In the genomic region with DNA sequence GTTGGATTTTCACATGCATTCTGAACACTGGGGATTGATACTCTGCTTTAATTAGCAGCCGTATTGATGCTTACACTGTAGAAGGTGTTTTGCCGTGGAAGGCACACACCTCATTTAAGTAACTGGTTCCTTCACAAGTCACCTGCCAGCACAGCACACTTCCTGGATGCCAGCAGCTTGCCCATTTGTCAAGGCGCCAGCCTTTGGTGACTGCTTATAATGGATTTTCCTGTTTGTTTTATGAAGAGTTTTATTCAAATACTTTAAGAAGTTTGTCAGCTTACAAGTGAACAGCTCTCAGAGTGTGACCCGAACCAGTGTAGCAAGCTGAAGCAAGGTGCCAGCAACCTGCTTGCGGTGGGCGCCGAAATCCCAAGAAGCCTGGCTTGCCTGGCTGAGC, we compare ENCODE assay signal across 23 mouse cellular contexts.
A peak's percentile ranks its signal among the peaks of the same experiment; 100 is the strongest.
DNase-seq lines count a peak whose midpoint lies in the region; ATAC-seq and TF ChIP-seq lines count a peak whose summit lies in the region.
"Had no signal": no experiment of that assay in that cellular context is flagged by ENCODE, and none has a peak within 500 bp of the region (broad histone marks: within the 10 kb centered on the region; RNA-seq: fewer than 3 reads in every experiment).

No protein-coding gene starts in this region.

- H3K27ac ChIP-seq in forebrain, embryonic 14.5 days (ENCODE audit: low read depth, low read length): no peak overlapping the region
- no peak overlapping the region for H3K27ac ChIP-seq in forebrain, embryonic 13.5 days
- no peak overlapping the region for H3K27ac ChIP-seq in kidney, embryonic 16.5 days (ENCODE audit: low read length)
- H3K27ac ChIP-seq in lung, postnatal 0 days (ENCODE audit: low read length): no peak overlapping the region
- H3K27ac ChIP-seq: forebrain, embryonic 15.5 days; gastrocnemius, adult 2 months; heart, embryonic 13.5 days; hindbrain, embryonic 14.5 days; limb, embryonic 13.5 days; stomach, postnatal 0 days had no signal

- no peak overlapping the region for H3K4me2 ChIP-seq in forebrain, embryonic 14.5 days (ENCODE audit: low read length)
- H3K4me2 ChIP-seq in forebrain, embryonic 13.5 days: no peak overlapping the region
- no peak overlapping the region for H3K4me2 ChIP-seq in kidney, embryonic 16.5 days (replicated peaks; ENCODE audit: low read depth, low read length)
- H3K4me2 ChIP-seq in lung, postnatal 0 days (replicated peaks; ENCODE audit: low read depth, low read length): no peak overlapping the region
- H3K4me2 ChIP-seq: forebrain, embryonic 15.5 days; heart, embryonic 13.5 days; hindbrain, embryonic 14.5 days; limb, embryonic 13.5 days; liver, embryonic 11.5 days had no signal

- H3K9me3 ChIP-seq in forebrain, embryonic 14.5 days (replicated peaks; ENCODE audit: control insufficient read depth, low read length): no peaks in the 10 kb centered on the region
- no peaks in the 10 kb centered on the region for H3K9me3 ChIP-seq in forebrain, embryonic 13.5 days (replicated peaks)
- no peaks in the 10 kb centered on the region for H3K9me3 ChIP-seq in kidney, embryonic 16.5 days (ENCODE audit: low read length)
- H3K9me3 ChIP-seq in lung, postnatal 0 days (ENCODE audit: low read length): no peaks in the 10 kb centered on the region
- H3K9me3 ChIP-seq: forebrain, embryonic 15.5 days; heart, embryonic 13.5 days; limb, embryonic 13.5 days had no signal

- no peaks in the 10 kb centered on the region for H3K27me3 ChIP-seq in forebrain, embryonic 14.5 days (replicated peaks; ENCODE audit: control insufficient read depth, insufficient read depth, low read length)
- no peaks in the 10 kb centered on the region for H3K27me3 ChIP-seq in forebrain, embryonic 13.5 days
- no peaks in the 10 kb centered on the region for H3K27me3 ChIP-seq in kidney, embryonic 16.5 days (ENCODE audit: insufficient read depth, low read length)
- no peaks in the 10 kb centered on the region for H3K27me3 ChIP-seq in lung, postnatal 0 days (replicated peaks; ENCODE audit: insufficient read depth, low read length)
- H3K27me3 ChIP-seq: forebrain, embryonic 15.5 days; heart, embryonic 13.5 days; limb, embryonic 13.5 days; Patski had no signal

- no peaks in the 10 kb centered on the region for H3K36me3 ChIP-seq in forebrain, embryonic 14.5 days (ENCODE audit: control insufficient read depth, insufficient read depth, low read length)
- no peaks in the 10 kb centered on the region for H3K36me3 ChIP-seq in forebrain, embryonic 13.5 days (ENCODE audit: poor library complexity, severe bottlenecking)
- no peaks in the 10 kb centered on the region for H3K36me3 ChIP-seq in kidney, embryonic 16.5 days (ENCODE audit: insufficient read depth, low read length)
- no peaks in the 10 kb centered on the region for H3K36me3 ChIP-seq in lung, postnatal 0 days (ENCODE audit: insufficient read depth, low read length)
- H3K36me3 ChIP-seq: forebrain, embryonic 15.5 days; heart, embryonic 13.5 days; limb, embryonic 13.5 days had no signal

- no peak for DNase-seq in forebrain, embryonic 14.5 days (ENCODE audit: low spot score)
- peak; percentile 2 to 31 for DNase-seq in kidney, postnatal 25 days
- peak; percentile 30 for DNase-seq in lung, postnatal 0 days (ENCODE audit: low spot score)
- DNase-seq in lung, postnatal 4 days: peak; percentile 11 to 30
- DNase-seq: adrenal gland, postnatal 14 days; cerebellum, adult 18-20 months; gastrocnemius, adult 2 months; heart, postnatal 10 days; kidney, adult 11 months; liver, postnatal 0 days; midbrain, embryonic 14.5 days; thymus, adult 2 months; thymus, postnatal 36 days had no signal

- 0 out of 2 replicates have a peak, but pooled peaks have one; percentile 29 for ATAC-seq in forebrain, embryonic 14.5 days
- ATAC-seq in forebrain, embryonic 13.5 days: no peak
- no peak for ATAC-seq in kidney, embryonic 16.5 days (ENCODE audit: low FRiP score, low TSS enrichment)
- ATAC-seq in lung, postnatal 0 days: no peak
- ATAC-seq in CD4-positive, CD25-positive, alpha-beta regulatory T cell, adult 4 months: no peak
- ATAC-seq: forebrain, embryonic 15.5 days; liver, postnatal 0 days; Patski had no signal

- no peak overlapping the region for H3K4me3 ChIP-seq in forebrain, embryonic 14.5 days (ENCODE audit: low read depth, low read length)
- no peak overlapping the region for H3K4me3 ChIP-seq in forebrain, embryonic 13.5 days
- no peak overlapping the region for H3K4me3 ChIP-seq in kidney, embryonic 16.5 days (ENCODE audit: low read length)
- no peak overlapping the region for H3K4me3 ChIP-seq in lung, postnatal 0 days (ENCODE audit: low read depth, low read length)
- H3K4me3 ChIP-seq: forebrain, embryonic 15.5 days; gastrocnemius, adult 2 months; heart, embryonic 13.5 days; limb, embryonic 13.5 days had no signal

- H3K9ac ChIP-seq in forebrain, embryonic 14.5 days (ENCODE audit: low read length): no peak overlapping the region
- no peak overlapping the region for H3K9ac ChIP-seq in forebrain, embryonic 13.5 days
- no peak overlapping the region for H3K9ac ChIP-seq in kidney, embryonic 16.5 days (replicated peaks; ENCODE audit: low read length)
- no peak overlapping the region for H3K9ac ChIP-seq in lung, postnatal 0 days (replicated peaks; ENCODE audit: low read depth)
- H3K9ac ChIP-seq: forebrain, embryonic 15.5 days; heart, embryonic 13.5 days; hindbrain, embryonic 14.5 days; limb, embryonic 13.5 days; liver, postnatal 0 days had no signal

- no peak for TF ChIP-seq EP300 in lung, postnatal 0 days (IDR thresholded peaks at IDR 0.05)

- no peaks in the 10 kb centered on the region for H3K4me1 ChIP-seq in forebrain, embryonic 14.5 days (ENCODE audit: control insufficient read depth, insufficient read depth, low read length)
- H3K4me1 ChIP-seq in forebrain, embryonic 13.5 days: peaks cover 3% of the 10 kb centered on the region; the same call in 1 of the 2 replicates
- H3K4me1 ChIP-seq in kidney, embryonic 16.5 days (ENCODE audit: insufficient read depth, low read length): no peaks in the 10 kb centered on the region
- no peaks in the 10 kb centered on the region for H3K4me1 ChIP-seq in lung, postnatal 0 days (ENCODE audit: insufficient read depth, low read depth, low read length)
- H3K4me1 ChIP-seq: heart, embryonic 13.5 days; limb, embryonic 13.5 days had no signal

- TF ChIP-seq CTCF in lung, postnatal 0 days (IDR thresholded peaks at IDR 0.05): no peak

- WGBS in forebrain, embryonic 14.5 days: 79% methylated on average over 7 of the region's 7 CpGs
- WGBS in forebrain, embryonic 13.5 days: 80% methylated on average over 7 of the region's 7 CpGs
- 84% methylated on average over 7 of the region's 7 CpGs for WGBS in kidney, embryonic 16.5 days
- 47% methylated on average over 7 of the region's 7 CpGs for WGBS in lung, postnatal 0 days
